Mouse (Mus musculus) urinary bladder, postnatal 25 days (tissue): ENCODE results near the gene Misp.

Source experiments
- DNase-seq: peaks from one replicate; pipeline ENCODE4 v3.0.0; 2022; ENCODE audit warnings: low spot score

The Misp gene

DNA sequence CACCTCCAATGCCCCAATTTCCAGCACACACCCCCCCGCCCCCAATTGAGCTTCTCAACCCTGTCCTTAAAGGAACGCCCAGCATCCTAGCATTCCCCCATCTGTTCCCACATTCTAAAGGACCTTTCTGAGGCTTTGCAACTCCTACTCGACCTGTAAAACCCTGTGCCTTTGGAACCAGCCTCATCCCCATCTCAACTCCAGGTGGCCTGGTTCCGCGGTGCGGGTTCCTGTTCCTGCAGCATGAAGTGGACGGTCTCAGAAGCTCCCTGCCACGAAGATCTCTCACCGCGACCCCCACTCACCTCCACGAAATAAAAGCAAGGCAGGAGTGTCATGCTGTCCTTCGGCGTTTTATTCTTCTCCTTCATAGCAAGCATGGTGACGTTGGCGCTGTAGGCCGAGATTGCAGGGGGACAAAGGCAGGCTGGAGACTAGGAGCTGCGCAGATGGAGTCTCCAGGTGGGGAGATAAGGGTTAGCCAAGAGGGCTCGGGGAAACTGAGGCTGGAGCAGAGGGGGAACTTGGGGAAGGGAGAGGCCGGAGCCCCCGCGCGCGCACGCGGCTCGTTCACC lies 53.0 kb downstream of the Misp start:
- no peak for DNase-seq

DNA sequence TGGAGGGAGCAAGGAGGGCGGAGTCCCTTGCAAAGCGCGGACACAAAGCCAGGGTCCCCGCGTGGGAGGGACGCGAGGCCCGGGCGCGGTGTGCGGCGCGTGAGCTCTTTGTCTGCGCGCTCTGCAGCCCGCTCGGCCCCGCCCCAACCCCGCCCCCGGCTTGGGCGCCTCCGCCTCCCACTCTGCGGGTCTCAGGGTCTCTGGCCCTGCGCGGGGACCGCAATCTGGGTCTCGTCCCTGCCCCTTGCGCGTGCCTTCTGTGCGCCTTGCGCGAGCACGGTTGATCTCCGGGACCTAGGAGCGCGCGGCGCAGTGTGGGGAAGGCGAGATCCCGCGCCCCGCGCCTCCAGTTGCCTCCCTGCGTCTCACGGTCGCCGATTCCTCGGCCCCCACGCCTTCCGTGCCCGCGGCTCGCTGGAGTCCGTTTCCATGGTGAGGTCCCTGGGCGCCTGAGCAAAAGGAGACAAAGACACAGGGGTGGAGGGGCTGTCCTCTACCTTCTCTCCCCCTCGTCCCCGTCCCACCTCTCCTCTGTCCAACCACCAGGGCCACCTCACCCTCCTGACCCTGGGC lies 53.6 kb downstream of the Misp start, which contains the start of the genes Prtn3 and Plppr3:
Prtn3 (plus strand) TSS at position 187 of the 573 bp plus-strand sequence.
Plppr3 (minus strand) TSS at position 345 of the 573 bp plus-strand sequence.
- DNase-seq: no peak

DNA sequence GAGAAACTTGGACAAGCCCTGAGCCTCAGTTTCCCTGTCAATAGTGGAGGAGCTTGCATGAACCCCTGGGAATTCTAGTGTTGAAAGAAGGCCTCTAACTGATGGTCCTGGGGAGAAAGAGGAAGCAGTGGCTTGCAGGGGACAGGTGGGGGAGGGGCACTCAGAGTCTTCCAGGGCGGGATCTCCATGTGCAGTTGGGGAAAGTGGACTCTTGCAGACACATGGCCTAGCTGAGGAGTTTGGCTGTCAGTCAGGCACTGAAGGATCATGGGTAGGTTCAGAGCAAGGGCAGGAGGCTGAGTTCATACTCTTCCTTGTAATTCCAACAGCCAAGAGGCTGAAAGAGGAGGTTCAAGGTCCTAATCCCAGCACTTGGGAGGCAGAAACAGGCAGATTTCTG lies 56.4 kb downstream of the Misp start:
- DNase-seq: no peak

DNA sequence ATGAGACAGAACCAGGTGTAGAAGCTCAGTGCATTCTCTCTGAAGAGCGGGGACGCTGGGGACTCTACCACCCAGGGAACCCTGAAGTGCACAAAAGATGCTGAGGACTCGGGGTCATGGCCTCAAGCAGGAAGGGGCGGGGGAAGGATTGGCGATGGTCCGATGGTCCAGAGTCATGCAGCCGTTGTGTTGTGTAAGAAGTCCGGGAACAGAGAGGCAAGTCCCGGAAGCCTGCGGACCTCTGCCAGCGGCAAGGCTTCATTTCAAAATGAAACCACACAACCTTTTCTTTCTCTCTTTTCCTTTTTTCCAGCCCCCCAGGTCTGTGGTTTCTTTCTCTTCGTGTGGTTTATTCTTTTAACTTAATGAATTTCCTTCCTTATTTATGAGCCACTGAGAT lies 57.0 kb downstream of the Misp start:
- DNase-seq: no peak

DNA sequence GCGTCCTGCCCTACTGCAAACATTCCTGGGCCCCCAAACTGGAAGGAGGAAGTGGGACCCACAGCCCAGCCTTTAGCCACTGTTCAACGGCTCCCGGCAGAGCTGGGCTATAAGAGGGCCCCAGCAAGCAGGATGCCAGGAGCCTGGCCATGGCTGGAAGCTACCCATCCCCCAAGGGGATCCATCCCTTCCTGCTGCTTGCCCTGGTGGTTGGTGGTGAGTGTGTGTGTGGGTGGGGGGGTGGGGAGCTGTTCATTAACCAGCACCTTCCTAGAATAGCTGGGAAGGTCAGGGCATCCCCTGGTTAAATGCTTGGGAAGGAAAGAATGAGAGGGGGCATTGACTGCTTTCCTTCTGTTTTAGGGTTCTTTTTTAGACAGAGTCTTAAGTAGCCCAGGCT lies 58.7 kb downstream of the Misp start:
- DNase-seq: no peak
